Mouse (Mus musculus): Measurements from ENCODE around the gene Zbed6. TPM values are rescaled to one million over a fixed set of nuclear protein-coding genes. Genes with fewer than 3 reads are reported as not detected.

Gene Zbed6
- polyA plus RNA-seq, 1 experiment, result 1.7 TPM

- H3K27ac ChIP-seq (ENCODE audit: insufficient read depth, low read length), result no peak overlapping the region
- H3K4me3 ChIP-seq (ENCODE audit: extremely low read depth, insufficient read depth, insufficient read length), result no peak overlapping the region
- no peak for DNase-seq (ENCODE audit: low read depth in 1 of 2, low spot score in 2 of 2)
- no peaks in the 10 kb centered on the region for H3K4me1 ChIP-seq (ENCODE audit: control insufficient read depth, insufficient read depth, insufficient read length)
- TF ChIP-seq CTCF (IDR thresholded peaks at IDR 0.05; ENCODE audit: extremely low read depth, insufficient read depth, insufficient read length, insufficient replicate concordance), result no peak
- 83% methylated on average over 8 of the region's 8 CpGs for WGBS
- no peaks in the 10 kb centered on the region for H3K27me3 ChIP-seq (ENCODE audit: control insufficient read depth, insufficient read depth, low read length)
- peaks cover 21% of the 10 kb centered on the region for H3K36me3 ChIP-seq (ENCODE audit: control insufficient read depth, insufficient read depth, low read length)
These were observed 42.4 kb downstream of the Zbed6 start for GRCm38 (mm10) chr1:133618311-133618710.

- 63% methylated on average over 2 of the region's 2 CpGs for WGBS
- no peak overlapping the region for H3K27ac ChIP-seq (ENCODE audit: insufficient read depth, low read length)
- no peaks in the 10 kb centered on the region for H3K4me1 ChIP-seq (ENCODE audit: control insufficient read depth, insufficient read depth, insufficient read length)
- H3K27me3 ChIP-seq (ENCODE audit: control insufficient read depth, insufficient read depth, low read length), result no peaks in the 10 kb centered on the region
- DNase-seq (ENCODE audit: low read depth in 1 of 2, low spot score in 2 of 2), result no peak
- no peak for TF ChIP-seq CTCF (IDR thresholded peaks at IDR 0.05; ENCODE audit: extremely low read depth, insufficient read depth, insufficient read length, insufficient replicate concordance)
- TF ChIP-seq POLR2A (IDR thresholded peaks at IDR 0.05; ENCODE audit: low read depth, low read length), result no peak
- peaks cover 18% of the 10 kb centered on the region for H3K36me3 ChIP-seq (ENCODE audit: control insufficient read depth, insufficient read depth, low read length)
- no peak overlapping the region for H3K4me3 ChIP-seq (ENCODE audit: extremely low read depth, insufficient read depth, insufficient read length)
These were observed 42.8 kb downstream of the Zbed6 start for GRCm38 (mm10) chr1:133617908-133618307.

- Histone ChIP-seq H3K4me3 (ENCODE audit: extremely low read depth, insufficient read depth, insufficient read length) (no peak overlapping the region), H3K4me1 (ENCODE audit: control insufficient read depth, insufficient read depth, insufficient read length) (no peaks in the 10 kb centered on the region), H3K36me3 (ENCODE audit: control insufficient read depth, insufficient read depth, low read length) (peaks cover 3% of the 10 kb centered on the region; the same call in 1 of the 2 replicates), H3K27ac (ENCODE audit: insufficient read depth, low read length) (no peak overlapping the region), H3K27me3 (ENCODE audit: control insufficient read depth, insufficient read depth, low read length) (no peaks in the 10 kb centered on the region)
- TF ChIP-seq CTCF (IDR thresholded peaks at IDR 0.05; ENCODE audit: extremely low read depth, insufficient read depth, insufficient read length, insufficient replicate concordance) (no peak), POLR2A (IDR thresholded peaks at IDR 0.05; ENCODE audit: low read depth, low read length) (no peak)
- DNase-seq (ENCODE audit: low read depth in 1 of 2, low spot score in 2 of 2), result no peak
- WGBS, result 76% methylated on average over 3 of the region's 3 CpGs
These were observed 46.9 kb downstream of the Zbed6 start for GRCm38 (mm10) chr1:133613817-133614216.

- no peaks in the 10 kb centered on the region for H3K4me1 ChIP-seq (ENCODE audit: control insufficient read depth, insufficient read depth, insufficient read length)
- H3K27me3 ChIP-seq (ENCODE audit: control insufficient read depth, insufficient read depth, low read length), result no peaks in the 10 kb centered on the region
- H3K36me3 ChIP-seq (ENCODE audit: control insufficient read depth, insufficient read depth, low read length), result peaks cover 8% of the 10 kb centered on the region
- 100% methylated on average over 1 of the region's 1 CpGs for WGBS
- no peak overlapping the region for H3K27ac ChIP-seq (ENCODE audit: insufficient read depth, low read length)
- no peak overlapping the region for H3K4me3 ChIP-seq (ENCODE audit: extremely low read depth, insufficient read depth, insufficient read length)
- TF ChIP-seq POLR2A (IDR thresholded peaks at IDR 0.05; ENCODE audit: low read depth, low read length) (no peak), CTCF (IDR thresholded peaks at IDR 0.05; ENCODE audit: extremely low read depth, insufficient read depth, insufficient read length, insufficient replicate concordance) (no peak)
- DNase-seq (ENCODE audit: low read depth in 1 of 2, low spot score in 2 of 2), result no peak
These were observed 49.2 kb downstream of the Zbed6 start for GRCm38 (mm10) chr1:133611436-133611835.

GRCm38 (mm10) chr1:133610601-133611000, 50.1 kb downstream of the Zbed6 start:
- H3K27me3 ChIP-seq (ENCODE audit: control insufficient read depth, insufficient read depth, low read length), result no peaks in the 10 kb centered on the region
- no peak overlapping the region for H3K4me3 ChIP-seq (ENCODE audit: extremely low read depth, insufficient read depth, insufficient read length)
- 61% methylated on average over 6 of the region's 6 CpGs for WGBS
- peaks cover 12% of the 10 kb centered on the region for H3K36me3 ChIP-seq (ENCODE audit: control insufficient read depth, insufficient read depth, low read length)
- no peaks in the 10 kb centered on the region for H3K4me1 ChIP-seq (ENCODE audit: control insufficient read depth, insufficient read depth, insufficient read length)
- no peak for TF ChIP-seq POLR2A (IDR thresholded peaks at IDR 0.05; ENCODE audit: low read depth, low read length)
- no peak for TF ChIP-seq CTCF (IDR thresholded peaks at IDR 0.05; ENCODE audit: extremely low read depth, insufficient read depth, insufficient read length, insufficient replicate concordance)
- H3K27ac ChIP-seq (ENCODE audit: insufficient read depth, low read length), result no peak overlapping the region
- DNase-seq (ENCODE audit: low read depth in 1 of 2, low spot score in 2 of 2), result no peak

- Histone ChIP-seq H3K4me1 (ENCODE audit: control insufficient read depth, insufficient read depth, insufficient read length) (no peaks in the 10 kb centered on the region), H3K27me3 (ENCODE audit: control insufficient read depth, insufficient read depth, low read length) (no peaks in the 10 kb centered on the region), H3K27ac (ENCODE audit: insufficient read depth, low read length) (peak within 1 kb of the TSS; percentile 90), H3K4me3 (ENCODE audit: extremely low read depth, insufficient read depth, insufficient read length) (peak within 1 kb of the TSS; percentile 90), H3K36me3 (ENCODE audit: control insufficient read depth, insufficient read depth, low read length) (peaks cover 18% of the 10 kb centered on the region)
- DNase-seq (ENCODE audit: low read depth in 1 of 2, low spot score in 2 of 2), result peak; percentile 94 to 97
- TF ChIP-seq CTCF (IDR thresholded peaks at IDR 0.05; ENCODE audit: extremely low read depth, insufficient read depth, insufficient read length, insufficient replicate concordance) (peak; percentile 99), POLR2A (IDR thresholded peaks at IDR 0.05; ENCODE audit: low read depth, low read length) (peak; percentile 48; the same call in 1 of the 2 replicates)
- WGBS, result under 1% methylated on average over 73 of the region's 73 CpGs
These were observed 50.7 kb downstream of the Zbed6 start, which contains the start of gene Snrpe for GRCm38 (mm10) chr1:133609771-133610502. Snrpe (minus strand) TSS chr1:133610291.

Other genes with a start within 250 kb of the Zbed6 start
- 12.4 and 13.6 TPM in 2 replicates for gene Sox13, start 236.5 kb downstream of the Zbed6 start, polyA plus RNA-seq (2012; rRNA removed)
- 14.8 and 17.8 TPM in 2 replicates for gene Snrpe, start 50.6 kb downstream of the Zbed6 start, polyA plus RNA-seq (2012; rRNA removed)
- 1.4 and 1.6 TPM in 2 replicates for gene Gm38394, start 433 bp upstream of the Zbed6 start, polyA plus RNA-seq (2012; rRNA removed)
- 35.4 and 39.2 TPM in 2 replicates for gene Lax1, start 29.2 kb upstream of the Zbed6 start, polyA plus RNA-seq (2012; rRNA removed)
- gene Atp2b4, start 140.2 kb upstream of the Zbed6 start, polyA plus RNA-seq (2012; rRNA removed), result 7.1 and 8.0 TPM in 2 replicates
- 0.09 and 0.15 TPM in 2 replicates for gene Optc, start 247.1 kb upstream of the Zbed6 start, polyA plus RNA-seq (2012; rRNA removed)